Mouse (Mus musculus) limb, embryonic 12.5 days (tissue): Measurements from ENCODE around the gene Pvalb. TPM values are rescaled to one million over a fixed set of nuclear protein-coding genes. Genes with fewer than 3 reads are reported as not detected.

ENCODE experiments used
- ATAC-seq: fragments of 200-750 bp; cut with Nextera tagmentation; 2 replicates; pipeline ENCODE4 v1.8.0; 2017; ENCODE audit warnings: low read depth, moderate TSS enrichment; ENCODE audit not compliant: insufficient number of reproducible peaks, insufficient read depth, low FRiP score, low TSS enrichment
- H3K27ac ChIP-seq: fragments of 300-500 bp; sonication (generic); 2 replicates; pipeline ENCODE4 v1.5.1; 2016; ENCODE audit warnings: mild to moderate bottlenecking, moderate library complexity
- H3K27me3 ChIP-seq: fragments of 300-500 bp; sonication (generic); 2 replicates; pipeline ENCODE4 v1.6.1; 2016; ENCODE audit warnings: mild to moderate bottlenecking, moderate library complexity
- H3K36me3 ChIP-seq: fragments of 300-500 bp; sonication (generic); 2 replicates; pipeline ENCODE4 v1.6.1; 2016; ENCODE audit warnings: mild to moderate bottlenecking, moderate library complexity
- H3K4me1 ChIP-seq: fragments of 300-500 bp; sonication (generic); replicated peaks from 2 replicates; pipeline ENCODE4 v1.6.1; 2016
- H3K4me2 ChIP-seq: fragments of 300-500 bp; sonication (generic); 2 replicates; pipeline ENCODE4 v1.6.1; 2016; ENCODE audit warnings: mild to moderate bottlenecking, moderate library complexity
- H3K4me3 ChIP-seq: fragments of 300-500 bp; sonication (generic); replicated peaks from 2 replicates; pipeline ENCODE4 v1.5.1; 2016; ENCODE audit warnings: mild to moderate bottlenecking
- H3K9ac ChIP-seq: fragments of 300-500 bp; sonication (generic); replicated peaks from 2 replicates; pipeline ENCODE4 v1.6.1; 2016; ENCODE audit warnings: mild to moderate bottlenecking, moderate library complexity
- H3K9me3 ChIP-seq: fragments of 300-500 bp; sonication (generic); 2 replicates; pipeline ENCODE4 v1.6.1; 2016; ENCODE audit warnings: mild to moderate bottlenecking, moderate library complexity
- WGBS: fragments of 180-500 bp; shearing (Covaris S2); methylation state at CpG from one replicate; pipeline ENCODE4 v1.1.7; 2016; 5-methylcytosine and 5-hydroxymethylcytosine counted together
- polyA plus RNA-seq: library from polyadenylated mRNA; unstranded; fragments of >200 nt; fragmentation: Nextera tagmentation; extraction: Ambion mirVana; gene quantifications from 2 replicates; pipeline ENCODE4 v1.2.1, GENCODE M21; 2016

Gene Pvalb
- polyA plus RNA-seq, 1 experiment from 2014 or later: not detected

GRCm38 (mm10) chr15:78157824-78158223 is 48.4 kb downstream of the Pvalb start:
- Histone ChIP-seq H3K4me1 (no peaks in the 10 kb centered on the region), H3K4me3 (no peak overlapping the region), H3K27ac (no peak overlapping the region), H3K9me3 (no peaks in the 10 kb centered on the region), H3K36me3 (peaks cover 4% of the 10 kb centered on the region; the same call in 1 of the 2 replicates), H3K9ac (no peak overlapping the region), H3K4me2 (no peak overlapping the region), H3K27me3 (no peaks in the 10 kb centered on the region)
- ATAC-seq: no peak
- WGBS: 80% methylated on average over 4 of the region's 4 CpGs

- no peak for ATAC-seq
- Histone ChIP-seq H3K36me3 (no peaks in the 10 kb centered on the region), H3K4me3 (no peak overlapping the region), H3K27me3 (no peaks in the 10 kb centered on the region), H3K4me2 (no peak overlapping the region), H3K27ac (no peak overlapping the region), H3K9me3 (no peaks in the 10 kb centered on the region), H3K4me1 (no peaks in the 10 kb centered on the region), H3K9ac (no peak overlapping the region)
- WGBS: 79% methylated on average over 8 of the region's 8 CpGs
Measured at GRCm38 (mm10) chr15:78157330-78157729, 48.9 kb downstream of the Pvalb start.

GRCm38 (mm10) chr15:78155421-78155820 is 50.8 kb downstream of the Pvalb start:
- no peak overlapping the region for H3K4me3 ChIP-seq
- no peak overlapping the region for H3K9ac ChIP-seq
- no peak overlapping the region for H3K4me2 ChIP-seq
- H3K36me3 ChIP-seq: no peaks in the 10 kb centered on the region
- no peaks in the 10 kb centered on the region for H3K4me1 ChIP-seq
- H3K27me3 ChIP-seq: no peaks in the 10 kb centered on the region; the same call in 1 of the 2 replicates
- H3K9me3 ChIP-seq: no peaks in the 10 kb centered on the region
- WGBS: 87% methylated on average over 6 of the region's 6 CpGs
- ATAC-seq: no peak
- no peak overlapping the region for H3K27ac ChIP-seq

- 57% methylated on average over 11 of the region's 11 CpGs for WGBS
- Histone ChIP-seq H3K4me1 (no peaks in the 10 kb centered on the region), H3K4me2 (no peak overlapping the region), H3K27me3 (no peaks in the 10 kb centered on the region; the same call in 1 of the 2 replicates), H3K9ac (0 out of 2 replicates have a peak overlapping the region, but pooled peaks have one; percentile 2), H3K9me3 (no peaks in the 10 kb centered on the region), H3K36me3 (no peaks in the 10 kb centered on the region), H3K27ac (no peak overlapping the region), H3K4me3 (no peak overlapping the region)
- no peak for ATAC-seq
Measured at GRCm38 (mm10) chr15:78153045-78153775, 53.0 kb downstream of the Pvalb start.

- ATAC-seq: no peak
- Histone ChIP-seq H3K9me3 (no peaks in the 10 kb centered on the region), H3K27me3 (no peaks in the 10 kb centered on the region; the same call in 1 of the 2 replicates), H3K4me3 (no peak overlapping the region), H3K9ac (no peak overlapping the region), H3K27ac (no peak overlapping the region), H3K4me2 (no peak overlapping the region), H3K4me1 (no peaks in the 10 kb centered on the region), H3K36me3 (no peaks in the 10 kb centered on the region)
- WGBS: 76% methylated on average over 7 of the region's 7 CpGs
Measured at GRCm38 (mm10) chr15:78148565-78148964, 57.6 kb downstream of the Pvalb start.

Other genes starting within 250 kb of the Pvalb start
- 6.4 and 7.5 TPM in 2 replicates for gene Foxred2, start 249.7 kb downstream of the Pvalb start, polyA plus RNA-seq
- 222 and 224 TPM in 2 replicates for gene Eif3d, start 235.6 kb downstream of the Pvalb start, polyA plus RNA-seq
- not detected in 2 replicates for gene Cacng2, start 86.4 kb downstream of the Pvalb start, polyA plus RNA-seq
- gene Ift27, start 32.3 kb downstream of the Pvalb start, polyA plus RNA-seq: 93.9 and 98.1 TPM in 2 replicates
- 3.8 and 5.0 TPM in 2 replicates for gene Ncf4, start 38.4 kb upstream of the Pvalb start, polyA plus RNA-seq
- 0.10 and 0.31 TPM in 2 replicates for gene Csf2rb2, start 99.3 kb upstream of the Pvalb start, polyA plus RNA-seq
- gene Csf2rb, start 119.4 kb upstream of the Pvalb start, polyA plus RNA-seq: 0.64 and 1.2 TPM in 2 replicates
- not detected in 2 replicates for gene Tex33, start 189.5 kb upstream of the Pvalb start, polyA plus RNA-seq
- 6.3 and 6.7 TPM in 2 replicates for gene Tst, start 199.5 kb upstream of the Pvalb start, polyA plus RNA-seq
- 2.1 and 3.0 TPM in 2 replicates for gene Mpst, start 200.0 kb upstream of the Pvalb start, polyA plus RNA-seq
- 40.3 and 49.8 TPM in 2 replicates for gene Kctd17, start 222.2 kb upstream of the Pvalb start, polyA plus RNA-seq